Mouse (Mus musculus) hindlimb bud, embryonic 11.5 days (tissue): ENCODE data around the gene Mrpl30.

ENCODE experiments used
- DNase-seq: peaks from one replicate; pipeline ENCODE4 v3.0.0-alpha.2; 2012; ENCODE audit warnings: low read depth, low spot score; ENCODE audit errors: extremely low spot score

Mrpl30 gene

DNA sequence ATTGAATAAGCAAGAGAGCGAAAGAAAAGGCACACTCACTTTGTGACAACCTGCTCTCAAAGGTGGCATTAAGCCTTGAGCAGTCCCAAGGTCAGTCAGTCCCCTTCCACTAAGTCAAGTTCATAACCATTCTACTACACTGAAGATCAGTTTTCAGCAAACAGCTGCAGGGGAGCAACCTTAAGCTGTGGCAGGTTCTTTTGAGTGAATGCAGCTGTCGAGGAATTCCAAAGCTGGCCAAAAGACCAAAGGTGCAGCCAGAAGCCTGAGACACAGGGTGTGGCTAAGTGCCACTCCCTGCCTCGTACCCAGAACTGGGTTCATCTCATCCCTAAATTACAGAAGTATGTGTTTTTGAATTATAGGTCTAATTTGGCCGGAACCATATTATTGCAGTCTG, 9.5 kb downstream of the Mrpl30 start:
- DNase-seq: no peak

DNA sequence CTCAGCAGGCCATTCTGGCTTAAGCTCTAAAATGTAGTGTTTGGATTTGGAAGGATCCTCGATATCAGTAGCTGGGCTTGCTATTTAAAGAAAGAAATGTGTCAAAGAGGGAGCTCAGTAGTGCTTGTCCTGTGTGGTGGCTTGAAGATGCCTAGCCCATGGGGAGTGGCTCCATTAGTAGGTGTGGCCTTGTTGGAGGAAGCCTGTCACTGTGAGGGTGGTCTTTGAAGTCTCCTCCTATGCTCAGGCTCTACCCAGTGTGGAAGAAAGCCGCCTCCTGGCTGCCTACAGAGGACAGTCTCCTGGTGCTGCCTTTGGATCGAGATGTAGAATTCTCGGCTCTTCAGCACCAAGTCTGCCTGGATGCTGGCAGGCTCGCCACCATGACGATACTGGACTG, 10.0 kb downstream of the Mrpl30 start:
- no peak for DNase-seq

DNA sequence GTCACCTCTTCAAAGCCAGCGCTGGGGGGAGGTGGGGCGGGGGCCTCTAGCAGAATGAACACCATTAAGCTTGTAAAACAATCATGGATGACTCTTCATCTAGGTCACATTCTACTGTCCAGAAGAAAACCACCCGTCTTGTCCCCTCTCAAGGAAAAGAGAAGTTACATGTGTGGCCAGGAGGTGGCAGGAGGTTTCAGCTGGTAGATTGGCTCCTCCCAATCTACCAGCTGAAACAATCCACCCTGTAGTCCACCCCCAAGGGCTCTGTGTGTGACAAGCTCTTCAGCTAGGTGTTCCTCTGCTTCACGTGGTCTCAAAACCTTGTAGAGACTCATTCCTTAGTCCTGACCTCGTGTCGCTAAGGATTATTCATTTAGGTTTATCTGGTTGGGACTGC, 12.9 kb downstream of the Mrpl30 start:
- DNase-seq: no peak

DNA sequence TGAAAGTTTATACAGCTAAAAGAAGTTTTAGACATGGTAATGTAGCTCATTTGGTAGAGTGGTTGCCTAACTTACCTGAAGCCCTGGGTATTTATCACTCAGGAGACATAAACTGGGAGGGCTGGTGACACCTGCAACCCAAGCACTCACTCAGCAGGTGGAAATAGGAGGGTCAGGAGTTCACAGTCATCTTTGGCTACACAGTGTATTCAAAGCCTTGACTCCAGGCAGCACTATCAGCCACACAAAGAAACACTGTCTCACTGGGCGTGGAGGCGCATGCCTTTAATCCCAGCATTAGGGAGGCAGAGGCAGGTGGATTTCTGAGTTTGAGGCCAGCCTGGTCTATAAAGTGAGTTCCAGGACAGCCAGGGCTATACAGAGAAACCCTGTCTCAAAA, 22.5 kb downstream of the Mrpl30 start:
- no peak for DNase-seq

DNA sequence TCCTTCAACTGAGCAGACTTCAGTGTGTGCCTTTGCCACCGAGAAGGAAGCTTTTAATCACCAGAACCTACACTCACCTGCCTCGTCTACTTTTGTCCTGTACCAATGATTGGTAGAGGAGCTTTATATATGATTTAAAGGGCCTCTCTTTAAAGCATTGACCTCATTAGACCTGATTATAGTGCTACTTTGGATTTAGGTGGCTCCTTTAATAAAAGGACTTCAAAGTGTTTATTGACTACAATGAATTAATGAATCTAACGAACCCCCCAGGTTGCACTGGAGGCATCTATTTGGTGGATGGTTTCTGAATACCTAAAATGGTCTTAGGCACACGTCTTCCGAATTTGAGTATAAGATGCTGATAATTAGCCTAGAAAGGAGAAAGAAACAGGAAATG, 26.1 kb downstream of the Mrpl30 start, which contains the start of gene Lyg2:
Lyg2 (minus strand) TSS at position 101 of the 400 bp plus-strand sequence.
- no peak for DNase-seq

DNA sequence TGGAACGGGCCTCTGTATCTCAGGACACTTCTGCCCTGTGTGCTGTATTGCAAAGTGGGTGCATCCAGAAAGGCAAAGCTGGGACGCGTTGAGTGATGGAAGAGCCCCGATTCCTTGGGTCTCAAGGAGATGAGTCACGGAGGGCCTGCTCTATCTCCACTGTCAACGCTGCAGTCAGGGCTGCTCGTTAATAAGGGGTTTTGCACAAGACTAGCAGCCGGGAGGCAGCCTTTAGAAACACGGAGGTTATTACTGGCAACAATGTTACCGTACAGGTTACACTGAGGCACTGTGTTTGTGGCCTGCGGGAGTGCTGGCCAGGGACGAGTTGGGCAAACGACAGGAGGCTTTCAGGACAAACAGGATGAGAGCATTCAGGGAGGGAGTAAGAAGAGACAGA, 27.4 kb downstream of the Mrpl30 start:
- no peak for DNase-seq

DNA sequence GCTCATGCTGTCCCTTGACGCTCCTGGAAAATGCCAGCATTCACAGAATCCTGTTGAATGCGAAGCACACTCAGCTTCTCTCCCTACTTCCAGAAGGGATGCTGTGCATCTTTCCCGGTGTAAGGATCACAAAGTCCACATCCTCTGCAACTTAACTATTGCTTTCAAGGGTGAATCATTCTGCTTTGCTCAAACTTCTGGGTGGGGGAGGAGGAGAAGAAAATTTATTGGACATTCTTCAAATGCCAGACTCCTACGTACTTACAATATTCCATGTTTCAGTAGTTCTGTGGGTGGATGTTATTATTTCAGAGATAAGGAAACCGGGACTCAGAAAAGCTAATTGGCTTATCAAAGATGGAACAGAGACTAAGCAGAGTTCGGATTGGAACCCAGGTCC, 27.8 kb downstream of the Mrpl30 start:
- DNase-seq: no peak

DNA sequence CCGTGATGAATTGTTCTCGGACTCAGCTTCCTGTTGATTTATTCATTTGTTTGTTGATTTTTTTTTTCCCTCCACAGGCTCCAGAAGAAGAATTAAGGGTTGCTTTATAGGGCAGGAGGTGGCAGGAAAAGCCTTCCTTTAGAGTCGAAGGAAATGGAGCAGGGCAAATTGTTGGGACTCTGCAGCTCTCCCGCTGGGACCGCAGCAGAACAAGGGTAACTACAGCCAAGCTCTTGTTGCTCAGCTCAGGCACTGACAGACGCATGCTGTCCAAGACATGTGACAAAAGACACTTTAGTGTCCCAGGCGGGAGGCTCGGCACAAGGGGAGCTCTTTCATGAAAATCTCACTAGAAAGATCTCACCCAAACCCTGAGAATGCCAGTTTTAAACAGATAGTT, 32.3 kb downstream of the Mrpl30 start:
- DNase-seq: no peak

DNA sequence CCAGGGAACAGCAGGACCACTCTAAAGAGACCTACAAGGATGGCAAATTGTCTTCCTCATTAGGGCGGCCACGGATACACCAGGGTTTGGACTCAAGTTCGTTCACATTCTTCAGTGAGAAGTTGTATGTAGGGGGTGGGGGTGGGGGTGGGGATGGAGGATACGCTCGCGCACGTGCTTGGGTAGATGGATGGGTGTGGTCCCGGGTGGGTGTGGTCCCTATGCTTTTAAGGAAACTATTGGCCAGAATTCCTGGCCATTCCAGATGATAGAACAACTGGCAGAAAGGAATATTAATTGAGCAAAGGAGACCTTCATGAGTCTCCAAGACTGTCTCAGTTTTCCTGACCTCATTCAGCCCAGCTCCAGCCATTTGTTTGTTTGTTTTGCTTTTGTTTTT, 35.7 kb downstream of the Mrpl30 start:
- no peak for DNase-seq

DNA sequence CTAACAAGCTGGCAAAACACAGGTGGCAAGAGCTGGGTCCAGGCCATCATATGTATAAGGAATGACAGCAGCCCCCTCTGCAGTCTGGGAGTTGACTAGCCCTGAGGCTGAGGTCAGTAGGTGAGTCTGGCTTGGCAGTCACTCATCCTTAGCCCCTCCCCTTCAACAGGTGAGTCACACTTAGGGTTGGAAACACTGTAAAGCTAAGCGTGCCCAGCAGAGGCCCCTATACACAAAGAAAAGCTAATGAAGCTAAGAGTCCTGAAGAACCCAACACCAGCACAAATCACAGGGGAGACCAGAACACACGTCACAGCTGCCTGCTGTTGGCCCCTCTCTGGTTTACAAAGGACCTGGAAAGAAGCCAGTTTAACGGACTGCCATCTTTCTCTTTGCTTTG, 41.5 kb downstream of the Mrpl30 start:
- DNase-seq: no peak
